Mouse (Mus musculus): Measurements from ENCODE around the gene Tbc1d22a. TPM values are rescaled to one million over a fixed set of nuclear protein-coding genes. Genes with fewer than 3 reads are reported as not detected.

Gene Tbc1d22a
- polyA plus RNA-seq, 1 experiment, result 30.5 TPM

DNA sequence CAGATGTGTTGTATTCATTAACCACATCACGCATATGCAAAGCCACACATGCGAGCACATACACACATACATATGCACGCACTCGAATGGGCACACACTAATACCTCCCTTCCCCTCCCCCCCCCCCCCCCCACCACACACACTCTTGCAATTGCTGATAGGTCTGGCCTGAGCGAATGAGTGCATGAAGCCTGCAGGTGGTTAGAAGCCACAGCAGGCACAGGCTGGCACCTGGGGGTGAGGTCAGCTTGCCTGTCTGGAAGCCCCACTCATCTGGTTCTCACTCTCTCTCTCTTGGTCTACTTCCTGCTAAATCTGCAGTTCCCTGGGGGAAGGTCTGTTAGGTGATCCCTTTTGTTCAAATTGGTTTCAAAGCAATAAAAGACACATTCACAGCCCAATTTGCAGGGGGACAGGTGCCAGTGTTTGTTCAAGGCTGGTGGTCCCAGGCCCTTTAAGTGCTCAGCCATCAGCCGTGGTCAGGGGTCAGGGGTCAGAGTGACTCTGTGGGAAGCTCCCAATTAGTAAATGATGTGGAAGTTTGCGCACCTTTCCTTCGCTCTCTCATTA, 215.6 kb downstream of the Tbc1d22a start:
- no peaks in the 10 kb centered on the region for H3K36me3 ChIP-seq (ENCODE audit: control insufficient read depth, insufficient read depth)
- H3K4me2 ChIP-seq (ENCODE audit: low read depth), result no peak overlapping the region
- no peak overlapping the region for H3K4me3 ChIP-seq
- H3ac ChIP-seq (ENCODE audit: control insufficient read depth, insufficient read length), result no peak overlapping the region
- no peaks in the 10 kb centered on the region for H3K79me2 ChIP-seq (ENCODE audit: control insufficient read depth, insufficient read depth)
- H3K27me3 ChIP-seq (ENCODE audit: control insufficient read depth, insufficient read depth, insufficient read length), result no peaks in the 10 kb centered on the region
- TF ChIP-seq TCF3 (IDR thresholded peaks at IDR 0.05; ENCODE audit: insufficient read length, low read depth), result no peak
- TF ChIP-seq MYOG (IDR thresholded peaks at IDR 0.05; ENCODE audit: control insufficient read depth in 1 of 3, insufficient read depth in 1 of 3, insufficient read length in 2 of 3, low read depth in 2 of 3), result no peak
- no peak for TF ChIP-seq CEBPB (IDR thresholded peaks at IDR 0.05; ENCODE audit: insufficient read depth, poor library complexity, severe bottlenecking)
- no peak for TF ChIP-seq POLR2AphosphoS2 (IDR thresholded peaks at IDR 0.05; ENCODE audit: insufficient read length, low read depth)
- TF ChIP-seq TCF12 (IDR thresholded peaks at IDR 0.05; ENCODE audit: insufficient read depth, poor library complexity, severe bottlenecking), result no peak
- TF ChIP-seq MAX (IDR thresholded peaks at IDR 0.05; ENCODE audit: low read depth), result no peak
- TF ChIP-seq MYOD1 (IDR thresholded peaks at IDR 0.05; ENCODE audit: control insufficient read depth in 1 of 3, insufficient read length in 2 of 3, low read depth in 2 of 3), result no peak

DNA sequence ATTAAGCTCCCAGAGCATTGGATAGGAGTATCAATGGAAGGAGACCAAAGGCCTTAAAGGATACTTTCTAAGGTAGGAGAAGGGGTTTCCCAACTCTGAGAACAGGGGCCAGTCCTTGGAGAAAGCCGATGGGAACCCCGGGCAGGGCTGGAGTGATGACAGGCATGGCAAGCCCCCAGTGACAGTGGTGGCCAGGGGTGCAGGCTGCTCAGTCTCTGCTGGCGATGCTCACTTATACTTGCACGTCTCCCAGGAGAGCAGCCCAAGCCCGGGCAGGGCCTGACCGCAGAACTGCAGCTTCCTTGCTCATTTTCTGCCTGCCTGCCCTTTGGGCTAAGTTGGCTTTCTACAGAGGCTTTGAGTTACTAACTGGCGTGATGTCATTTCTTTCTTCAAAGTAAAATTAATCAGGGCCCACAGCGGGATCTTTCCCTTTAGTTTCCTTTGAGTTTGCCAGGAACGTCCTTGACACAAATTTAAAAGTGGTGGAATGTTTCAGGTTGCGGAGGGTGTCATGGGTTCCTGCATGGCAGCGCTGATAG, 217.4 kb downstream of the Tbc1d22a start:
- Histone ChIP-seq H3K4me2 (ENCODE audit: low read depth) (no peak overlapping the region), H3K79me2 (ENCODE audit: control insufficient read depth, insufficient read depth) (no peaks in the 10 kb centered on the region), H3K4me3 (no peak overlapping the region), H3K36me3 (ENCODE audit: control insufficient read depth, insufficient read depth) (no peaks in the 10 kb centered on the region), H3ac (ENCODE audit: control insufficient read depth, insufficient read length) (no peak overlapping the region), H3K27me3 (ENCODE audit: control insufficient read depth, insufficient read depth, insufficient read length) (no peaks in the 10 kb centered on the region)
- TF ChIP-seq TCF12 (IDR thresholded peaks at IDR 0.05; ENCODE audit: insufficient read depth, poor library complexity, severe bottlenecking) (no peak), E2F4 (IDR thresholded peaks at IDR 0.05; ENCODE audit: insufficient read depth) (no peak), POLR2A (IDR thresholded peaks at IDR 0.05; ENCODE audit: insufficient read length, low read depth) (no peak), REST (IDR thresholded peaks at IDR 0.05; ENCODE audit: insufficient read depth, insufficient read length) (no peak), MYOG (IDR thresholded peaks at IDR 0.05; ENCODE audit: control insufficient read depth in 1 of 3, insufficient read depth in 1 of 3, insufficient read length in 2 of 3, low read depth in 2 of 3) (no peak), SRF (IDR thresholded peaks at IDR 0.05; ENCODE audit: control insufficient read depth, insufficient read length, low read depth) (no peak), USF1 (IDR thresholded peaks at IDR 0.05; ENCODE audit: low read depth) (no peak), POLR2AphosphoS2 (IDR thresholded peaks at IDR 0.05; ENCODE audit: insufficient read length, low read depth) (no peak), MYOD1 (IDR thresholded peaks at IDR 0.05; ENCODE audit: control insufficient read depth in 1 of 3, insufficient read length in 2 of 3, low read depth in 2 of 3) (no peak), MAX (IDR thresholded peaks at IDR 0.05; ENCODE audit: low read depth) (no peak), CEBPB (IDR thresholded peaks at IDR 0.05; ENCODE audit: insufficient read depth, poor library complexity, severe bottlenecking) (no peak), TCF3 (IDR thresholded peaks at IDR 0.05; ENCODE audit: insufficient read length, low read depth) (no peak)

DNA sequence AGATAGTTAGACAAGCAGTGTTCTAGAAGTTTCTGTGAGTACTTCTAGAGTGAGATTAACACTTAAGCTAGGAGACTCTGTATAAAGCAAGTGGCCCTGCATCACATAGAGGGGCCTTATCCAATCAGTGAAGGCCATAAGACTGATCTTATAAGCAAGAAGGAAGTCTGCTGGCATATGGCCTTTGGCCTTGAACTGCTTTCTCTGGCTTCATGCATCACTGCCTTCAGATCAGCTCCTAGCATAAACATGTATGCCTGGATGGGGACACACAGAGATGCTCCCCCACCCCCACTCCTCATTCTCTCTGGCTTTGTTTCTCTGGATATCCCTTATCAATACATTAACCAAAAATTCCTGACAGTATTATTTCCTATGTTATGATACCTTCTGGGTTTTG, 218.5 kb downstream of the Tbc1d22a start:
- H3K4me3 ChIP-seq, result no peak overlapping the region
- H3K36me3 ChIP-seq (ENCODE audit: control insufficient read depth, insufficient read depth), result no peaks in the 10 kb centered on the region
- no peaks in the 10 kb centered on the region for H3K27me3 ChIP-seq (ENCODE audit: control insufficient read depth, insufficient read depth, insufficient read length)
- no peaks in the 10 kb centered on the region for H3K79me2 ChIP-seq (ENCODE audit: control insufficient read depth, insufficient read depth)
- no peak overlapping the region for H3K4me2 ChIP-seq (ENCODE audit: low read depth)
- TF ChIP-seq USF1 (IDR thresholded peaks at IDR 0.05; ENCODE audit: low read depth) (no peak), CEBPB (IDR thresholded peaks at IDR 0.05; ENCODE audit: insufficient read depth, poor library complexity, severe bottlenecking) (no peak), MAX (IDR thresholded peaks at IDR 0.05; ENCODE audit: low read depth) (no peak), REST (IDR thresholded peaks at IDR 0.05; ENCODE audit: insufficient read depth, insufficient read length) (no peak), MYOD1 (IDR thresholded peaks at IDR 0.05; ENCODE audit: control insufficient read depth in 1 of 3, insufficient read length in 2 of 3, low read depth in 2 of 3) (no peak), TCF3 (IDR thresholded peaks at IDR 0.05; ENCODE audit: insufficient read length, low read depth) (no peak), MYOG (IDR thresholded peaks at IDR 0.05; ENCODE audit: control insufficient read depth in 1 of 3, insufficient read depth in 1 of 3, insufficient read length in 2 of 3, low read depth in 2 of 3) (no peak), TCF12 (IDR thresholded peaks at IDR 0.05; ENCODE audit: insufficient read depth, poor library complexity, severe bottlenecking) (no peak), SRF (IDR thresholded peaks at IDR 0.05; ENCODE audit: control insufficient read depth, insufficient read length, low read depth) (no peak), E2F4 (IDR thresholded peaks at IDR 0.05; ENCODE audit: insufficient read depth) (no peak), POLR2A (IDR thresholded peaks at IDR 0.05; ENCODE audit: insufficient read length, low read depth) (no peak), POLR2AphosphoS2 (IDR thresholded peaks at IDR 0.05; ENCODE audit: insufficient read length, low read depth) (no peak)
- no peak overlapping the region for H3ac ChIP-seq (ENCODE audit: control insufficient read depth, insufficient read length)

DNA sequence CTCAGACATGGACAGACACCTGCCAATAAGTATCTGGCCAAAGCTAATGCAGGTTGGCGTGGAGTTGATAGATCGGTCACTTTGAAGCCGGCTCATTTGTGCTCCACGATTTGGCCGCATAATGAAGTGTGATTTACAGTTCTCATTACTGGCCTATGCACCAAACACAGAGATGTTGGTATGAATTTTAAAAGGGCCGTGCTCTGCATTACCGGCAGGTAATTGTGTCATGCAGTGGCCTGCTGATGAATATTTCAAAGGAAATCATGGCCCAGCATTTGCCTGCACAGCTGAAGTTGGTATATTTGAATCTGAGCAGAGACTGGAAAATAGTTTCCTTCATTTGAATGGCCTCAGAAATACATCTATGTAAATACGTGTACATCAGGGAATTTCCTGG, 219.1 kb downstream of the Tbc1d22a start:
- no peaks in the 10 kb centered on the region for H3K79me2 ChIP-seq (ENCODE audit: control insufficient read depth, insufficient read depth)
- no peaks in the 10 kb centered on the region for H3K36me3 ChIP-seq (ENCODE audit: control insufficient read depth, insufficient read depth)
- no peak overlapping the region for H3K4me2 ChIP-seq (ENCODE audit: low read depth)
- H3K27me3 ChIP-seq (ENCODE audit: control insufficient read depth, insufficient read depth, insufficient read length), result no peaks in the 10 kb centered on the region
- TF ChIP-seq E2F4 (IDR thresholded peaks at IDR 0.05; ENCODE audit: insufficient read depth) (no peak), TCF3 (IDR thresholded peaks at IDR 0.05; ENCODE audit: insufficient read length, low read depth) (no peak), TCF12 (IDR thresholded peaks at IDR 0.05; ENCODE audit: insufficient read depth, poor library complexity, severe bottlenecking) (no peak), MYOD1 (IDR thresholded peaks at IDR 0.05; ENCODE audit: control insufficient read depth in 1 of 3, insufficient read length in 2 of 3, low read depth in 2 of 3) (no peak), SRF (IDR thresholded peaks at IDR 0.05; ENCODE audit: control insufficient read depth, insufficient read length, low read depth) (no peak), MYOG (IDR thresholded peaks at IDR 0.05; ENCODE audit: control insufficient read depth in 1 of 3, insufficient read depth in 1 of 3, insufficient read length in 2 of 3, low read depth in 2 of 3) (no peak)
- H3ac ChIP-seq (ENCODE audit: control insufficient read depth, insufficient read length), result no peak overlapping the region
- no peak overlapping the region for H3K4me3 ChIP-seq
